Mouse (Mus musculus) liver, embryonic 16.5 days (tissue): ENCODE measurements around the gene Slc9a5. TPM values are rescaled to one million over a fixed set of nuclear protein-coding genes. Genes with fewer than 3 reads are reported as not detected.
A peak's percentile ranks its signal among the peaks of the same experiment; 100 is the strongest.

Source experiments
- ATAC-seq: fragments of 200-750 bp; cut with Nextera tagmentation; 2 replicates; pipeline ENCODE4 v1.8.0; 2017; ENCODE audit warnings: low read depth, mild to moderate bottlenecking, moderate number of reproducible peaks, moderate library complexity
- H3K27ac ChIP-seq: fragments of 300-500 bp; sonication (generic); 2 replicates; pipeline ENCODE4 v1.5.1; 2014; ENCODE audit warnings: mild to moderate bottlenecking, low read length
- H3K27me3 ChIP-seq: fragments of 300-500 bp; sonication (generic); 2 replicates; pipeline ENCODE4 v1.6.1; 2014; ENCODE audit warnings: low read depth, low read length, mixed read lengths; ENCODE audit not compliant: control insufficient read depth, insufficient read depth
- H3K36me3 ChIP-seq: fragments of 300-500 bp; sonication (generic); 2 replicates; pipeline ENCODE4 v1.6.1; 2014; ENCODE audit warnings: mild to moderate bottlenecking; ENCODE audit not compliant: control insufficient read depth, insufficient read depth
- H3K4me1 ChIP-seq: fragments of 300-500 bp; sonication (generic); 2 replicates; pipeline ENCODE4 v1.6.1; 2014; ENCODE audit warnings: low read depth, low read length, mixed read lengths; ENCODE audit not compliant: control insufficient read depth
- H3K4me2 ChIP-seq: fragments of 300-500 bp; sonication (generic); 2 replicates; pipeline ENCODE4 v1.6.1; 2014; ENCODE audit warnings: low read depth, low read length, mixed read lengths
- H3K4me3 ChIP-seq: fragments of 300-500 bp; sonication (generic); 2 replicates; pipeline ENCODE4 v1.5.1; 2014; ENCODE audit warnings: low read depth, mild to moderate bottlenecking, low read length
- H3K9ac ChIP-seq: fragments of 300-500 bp; sonication (generic); 2 replicates; pipeline ENCODE4 v1.6.1; 2014; ENCODE audit warnings: low read depth, low read length
- H3K9me3 ChIP-seq: fragments of 300-500 bp; sonication (generic); replicated peaks from 2 replicates; pipeline ENCODE4 v1.6.1; 2016; ENCODE audit warnings: low read length; ENCODE audit not compliant: control insufficient read depth
- WGBS: fragments of 180-500 bp; shearing (Covaris S2); extraction: QIAGEN DNeasy Blood & Tissue Kit; methylation state at CpG from one replicate; pipeline ENCODE4 v1.1.7; 2014; ENCODE audit not compliant: insufficient replicate concordance; 5-methylcytosine and 5-hydroxymethylcytosine counted together
- polyA plus RNA-seq: library from polyadenylated mRNA; unstranded; fragments of >200 nt; fragmentation: Nextera tagmentation; extraction: Ambion mirVana; gene quantifications from 2 replicates; pipeline ENCODE4 v1.2.1, GENCODE M21; 2015

Slc9a5 gene
- polyA plus RNA-seq, 1 experiment from 2014 or later: 0.13 TPM

- peaks cover 48% of the 10 kb centered on the region for H3K4me1 ChIP-seq
- H3K27ac ChIP-seq: no peak overlapping the region
- peaks cover 73% of the 10 kb centered on the region for H3K36me3 ChIP-seq
- no peaks in the 10 kb centered on the region; the same call in 1 of the 2 replicates for H3K9me3 ChIP-seq
- no peak overlapping the region for H3K9ac ChIP-seq
- H3K4me2 ChIP-seq: no peak overlapping the region
- no peaks in the 10 kb centered on the region for H3K27me3 ChIP-seq
- no peak for ATAC-seq
- WGBS: 85% methylated on average over 10 of the region's 10 CpGs
- H3K4me3 ChIP-seq: no peak overlapping the region
Observed at GRCm38 (mm10) chr8:105308428-105308827, 40.2 kb upstream of the Slc9a5 start.

- Histone ChIP-seq H3K27ac (no peak overlapping the region), H3K27me3 (no peaks in the 10 kb centered on the region), H3K36me3 (peaks cover 73% of the 10 kb centered on the region), H3K9ac (no peak overlapping the region), H3K4me2 (no peak overlapping the region), H3K4me1 (peaks cover 48% of the 10 kb centered on the region), H3K4me3 (no peak overlapping the region), H3K9me3 (no peaks in the 10 kb centered on the region; the same call in 1 of the 2 replicates)
- 86% methylated on average over 15 of the region's 15 CpGs for WGBS
- no peak for ATAC-seq
Observed at GRCm38 (mm10) chr8:105309142-105309847, 39.3 kb upstream of the Slc9a5 start.

GRCm38 (mm10) chr8:105310118-105310517, 38.5 kb upstream of the Slc9a5 start:
- H3K9ac ChIP-seq: no peak overlapping the region
- peaks cover 43% of the 10 kb centered on the region for H3K4me1 ChIP-seq
- H3K27me3 ChIP-seq: no peaks in the 10 kb centered on the region
- H3K9me3 ChIP-seq: no peaks in the 10 kb centered on the region; the same call in 1 of the 2 replicates
- no peak overlapping the region for H3K4me3 ChIP-seq
- ATAC-seq: no peak
- H3K27ac ChIP-seq: no peak overlapping the region
- H3K36me3 ChIP-seq: peaks cover 75% of the 10 kb centered on the region
- 82% methylated on average over 8 of the region's 8 CpGs for WGBS
- H3K4me2 ChIP-seq: no peak overlapping the region

GRCm38 (mm10) chr8:105311718-105312117, 36.9 kb upstream of the Slc9a5 start:
- H3K36me3 ChIP-seq: peaks cover 85% of the 10 kb centered on the region
- no peak overlapping the region for H3K4me2 ChIP-seq

GRCm38 (mm10) chr8:105312891-105313481, 35.7 kb upstream of the Slc9a5 start:
- Histone ChIP-seq H3K27ac (peak overlapping the region; percentile 49), H3K36me3 (peaks cover 79% of the 10 kb centered on the region), H3K9me3 (no peaks in the 10 kb centered on the region; the same call in 1 of the 2 replicates), H3K27me3 (no peaks in the 10 kb centered on the region), H3K9ac (peak overlapping the region; percentile 30; the same call in 1 of the 2 replicates), H3K4me2 (peak overlapping the region; percentile 25), H3K4me3 (no peak overlapping the region), H3K4me1 (peaks cover 29% of the 10 kb centered on the region)
- WGBS: 39% methylated on average over 8 of the region's 8 CpGs
- peak; percentile 66 for ATAC-seq

More at GRCm38 (mm10) chr8:105311718-105312117, 36.9 kb upstream of the Slc9a5 start:
- H3K9ac ChIP-seq: no peak overlapping the region
- no peaks in the 10 kb centered on the region for H3K27me3 ChIP-seq
- H3K4me3 ChIP-seq: no peak overlapping the region
- H3K27ac ChIP-seq: no peak overlapping the region
- no peaks in the 10 kb centered on the region; the same call in 1 of the 2 replicates for H3K9me3 ChIP-seq
- 38% methylated on average over 1 of the region's 1 CpGs for WGBS
- H3K4me1 ChIP-seq: peaks cover 29% of the 10 kb centered on the region
- ATAC-seq: peak; percentile 42

GRCm38 (mm10) chr8:105313622-105314402, 34.8 kb upstream of the Slc9a5 start:
- H3K27ac ChIP-seq: peak overlapping the region; percentile 49
- peaks cover 82% of the 10 kb centered on the region for H3K36me3 ChIP-seq
- H3K27me3 ChIP-seq: no peaks in the 10 kb centered on the region
- H3K4me2 ChIP-seq: peak overlapping the region; percentile 25
- peaks cover 30% of the 10 kb centered on the region for H3K4me1 ChIP-seq
- ATAC-seq: peak; percentile 62
- WGBS: 65% methylated on average over 9 of the region's 9 CpGs
- H3K4me3 ChIP-seq: no peak overlapping the region
- no peak overlapping the region; the same call in 1 of the 2 replicates for H3K9ac ChIP-seq
- H3K9me3 ChIP-seq: no peaks in the 10 kb centered on the region; the same call in 1 of the 2 replicates

GRCm38 (mm10) chr8:105315073-105315769, 33.4 kb upstream of the Slc9a5 start:
- H3K27me3 ChIP-seq: no peaks in the 10 kb centered on the region
- H3K4me3 ChIP-seq: no peak overlapping the region
- ATAC-seq: no peak
- H3K36me3 ChIP-seq: peaks cover 77% of the 10 kb centered on the region
- H3K9me3 ChIP-seq: no peaks in the 10 kb centered on the region; the same call in 1 of the 2 replicates
- H3K9ac ChIP-seq: no peak overlapping the region
- peak overlapping the region; percentile 17; the same call in 1 of the 2 replicates for H3K27ac ChIP-seq
- peaks cover 44% of the 10 kb centered on the region for H3K4me1 ChIP-seq
- WGBS: 89% methylated on average over 18 of the region's 18 CpGs
- H3K4me2 ChIP-seq: no peak overlapping the region

GRCm38 (mm10) chr8:105317941-105318340, 30.7 kb upstream of the Slc9a5 start:
- H3K27ac ChIP-seq: no peak overlapping the region
- no peak for ATAC-seq
- no peaks in the 10 kb centered on the region for H3K9me3 ChIP-seq
- no peak overlapping the region for H3K4me3 ChIP-seq
- peaks cover 39% of the 10 kb centered on the region for H3K4me1 ChIP-seq
- H3K4me2 ChIP-seq: no peak overlapping the region
- H3K36me3 ChIP-seq: peaks cover 59% of the 10 kb centered on the region
- no peaks in the 10 kb centered on the region for H3K27me3 ChIP-seq
- no peak overlapping the region for H3K9ac ChIP-seq
- 82% methylated on average over 4 of the region's 4 CpGs for WGBS
